Mouse (Mus musculus): ENCODE measurements at regions not wholly inside any gene's neighbourhood (a gene's known extent, or its start where the extent isn't known, plus 50 kb on each side); places are given as distances from the start of the nearest gene placed in this dataset.

GRCm38 (mm10) chr3:137729421-137729820 lies 58.1 kb downstream of the Gm21962 start:
- no peak for TF ChIP-seq CTCF (IDR thresholded peaks at IDR 0.05; ENCODE audit: low read depth)
- no peak for TF ChIP-seq EP300 (IDR thresholded peaks at IDR 0.05; ENCODE audit: low read depth)

Measured in liver, embryonic 14.5 days (tissue).